Mouse (Mus musculus) midbrain, embryonic 13.5 days (tissue): ENCODE measurements around the gene Haus7. TPM values are rescaled to one million over a fixed set of nuclear protein-coding genes. Genes with fewer than 3 reads are reported as not detected.

Source experiments
- ATAC-seq: fragments of 200-750 bp; cut with Nextera tagmentation; 2 replicates; pipeline ENCODE4 v1.8.0; 2017; ENCODE audit warnings: mild to moderate bottlenecking, moderate TSS enrichment, moderate library complexity
- H3K27ac ChIP-seq: fragments of 300-500 bp; sonication (generic); 2 replicates; pipeline ENCODE4 v1.5.1; 2015; ENCODE audit warnings: inconsistent platforms, mild to moderate bottlenecking, moderate library complexity
- H3K27me3 ChIP-seq: fragments of 300-500 bp; sonication (generic); 2 replicates; pipeline ENCODE4 v1.6.1; 2015; ENCODE audit warnings: mild to moderate bottlenecking, inconsistent platforms
- H3K36me3 ChIP-seq: fragments of 300-500 bp; sonication (generic); 2 replicates; pipeline ENCODE4 v1.6.1; 2015; ENCODE audit warnings: mild to moderate bottlenecking, inconsistent platforms
- H3K4me1 ChIP-seq: fragments of 300-500 bp; sonication (generic); replicated peaks from 2 replicates; pipeline ENCODE4 v1.6.1; 2015; ENCODE audit warnings: inconsistent platforms
- H3K4me2 ChIP-seq: fragments of 300-500 bp; sonication (generic); replicated peaks from 2 replicates; pipeline ENCODE4 v1.6.1; 2015; ENCODE audit warnings: moderate library complexity, mild to moderate bottlenecking, inconsistent platforms
- H3K4me3 ChIP-seq: fragments of 300-500 bp; sonication (generic); replicated peaks from 2 replicates; pipeline ENCODE4 v1.5.1; 2015; ENCODE audit warnings: mild to moderate bottlenecking, inconsistent platforms
- H3K9ac ChIP-seq: fragments of 300-500 bp; sonication (generic); replicated peaks from 2 replicates; pipeline ENCODE4 v1.6.1; 2015; ENCODE audit warnings: mild to moderate bottlenecking, inconsistent platforms
- H3K9me3 ChIP-seq: fragments of 300-500 bp; sonication (generic); 2 replicates; pipeline ENCODE4 v1.6.1; 2016; ENCODE audit warnings: mild to moderate bottlenecking, inconsistent platforms
- WGBS: fragments of 180-500 bp; shearing (Covaris S2); methylation state at CpG from one replicate; pipeline ENCODE4 v1.1.7; 2015; 5-methylcytosine and 5-hydroxymethylcytosine counted together
- polyA plus RNA-seq: library from polyadenylated mRNA; unstranded; fragments of >200 nt; fragmentation: Nextera tagmentation; extraction: Ambion mirVana; gene quantifications from 2 replicates; pipeline ENCODE4 v1.2.1, GENCODE M21; 2015

The Haus7 gene
- polyA plus RNA-seq, 1 experiment from 2014 or later, result 72.8 TPM

DNA sequence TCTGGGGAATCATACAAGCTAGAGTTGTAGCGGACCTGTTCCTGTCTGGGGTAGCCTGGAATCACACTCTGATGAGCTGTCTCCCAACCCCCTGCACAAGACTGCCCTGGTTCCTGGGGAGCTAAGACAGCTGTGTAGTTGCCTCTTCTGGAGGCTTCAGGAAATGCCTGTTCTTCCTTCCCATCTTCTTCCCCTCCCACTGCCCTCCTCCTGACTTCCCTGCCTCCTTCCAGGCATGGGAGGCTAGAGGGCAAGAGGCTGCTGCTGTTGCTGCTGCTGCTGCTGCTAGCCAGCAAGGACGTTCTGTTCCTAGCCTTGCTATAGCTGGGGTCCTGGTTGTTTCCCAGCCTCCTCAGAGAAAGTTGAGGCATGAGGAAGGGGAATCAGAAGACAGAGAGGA, 21.5 kb upstream of the Haus7 start:
- Histone ChIP-seq H3K9me3 (no peaks in the 10 kb centered on the region), H3K4me3 (no peak overlapping the region), H3K4me2 (no peak overlapping the region), H3K27ac (no peak overlapping the region), H3K9ac (no peak overlapping the region), H3K4me1 (no peaks in the 10 kb centered on the region), H3K27me3 (no peaks in the 10 kb centered on the region), H3K36me3 (no peaks in the 10 kb centered on the region)
- ATAC-seq, result no peak
- 52% methylated on average over 2 of the region's 2 CpGs for WGBS

GRCm38 (mm10) chrX:73479656-73480055, 20.8 kb upstream of the Haus7 start:
- no peak overlapping the region for H3K4me3 ChIP-seq
- no peaks in the 10 kb centered on the region for H3K36me3 ChIP-seq
- no peak overlapping the region for H3K4me2 ChIP-seq
- H3K9ac ChIP-seq, result no peak overlapping the region
- no peak for ATAC-seq
- no peaks in the 10 kb centered on the region for H3K27me3 ChIP-seq
- no peak overlapping the region for H3K27ac ChIP-seq
- H3K9me3 ChIP-seq, result no peaks in the 10 kb centered on the region
- H3K4me1 ChIP-seq, result no peaks in the 10 kb centered on the region

DNA sequence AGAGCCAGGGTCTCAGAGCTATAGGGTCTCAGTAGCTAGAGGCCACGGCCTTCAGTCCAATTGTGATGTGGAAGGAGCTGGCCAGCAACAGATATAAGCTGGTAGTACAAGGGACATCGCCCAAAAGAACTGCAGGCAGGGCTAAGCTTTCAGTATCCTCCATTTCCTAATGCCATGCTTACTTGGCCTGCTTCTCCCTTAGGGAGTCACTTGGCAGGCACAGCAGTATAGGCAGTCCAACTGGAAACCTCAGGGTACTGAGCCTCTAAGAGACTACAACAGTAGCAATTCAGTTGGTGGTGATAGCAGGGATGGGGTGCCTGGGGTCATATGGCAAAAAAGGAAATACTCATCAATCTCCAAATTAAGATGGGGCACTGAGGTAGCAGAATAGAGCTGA, 18.7 kb upstream of the Haus7 start:
- H3K9ac ChIP-seq, result no peak overlapping the region
- no peak overlapping the region for H3K27ac ChIP-seq
- H3K4me2 ChIP-seq, result no peak overlapping the region
- H3K27me3 ChIP-seq, result no peaks in the 10 kb centered on the region
- 80% methylated on average over 2 of the region's 2 CpGs for WGBS
- no peak for ATAC-seq
- no peak overlapping the region for H3K4me3 ChIP-seq
- no peaks in the 10 kb centered on the region for H3K9me3 ChIP-seq
- H3K4me1 ChIP-seq, result no peaks in the 10 kb centered on the region
- H3K36me3 ChIP-seq, result no peaks in the 10 kb centered on the region

DNA sequence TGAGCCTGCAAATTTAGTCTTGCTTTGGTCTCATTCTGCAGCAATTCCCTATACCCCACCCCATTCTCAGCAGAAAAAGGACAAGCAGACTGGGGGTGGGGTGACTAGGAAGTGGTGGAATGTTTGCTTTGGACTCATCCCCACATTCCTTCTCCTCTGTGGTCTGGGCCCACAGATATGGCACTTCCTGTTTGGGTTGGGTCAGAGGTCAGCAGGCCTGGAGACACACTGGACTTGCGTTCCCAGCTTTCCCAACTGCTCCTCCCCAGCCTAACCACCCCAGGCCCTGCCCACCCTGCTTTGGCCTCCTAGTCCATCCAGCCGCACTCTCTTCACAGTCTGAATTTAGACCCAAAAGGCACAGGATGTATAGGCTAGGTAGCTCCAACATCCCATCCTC, 17.8 kb upstream of the Haus7 start:
- Histone ChIP-seq H3K4me1 (no peaks in the 10 kb centered on the region), H3K27me3 (no peaks in the 10 kb centered on the region), H3K36me3 (no peaks in the 10 kb centered on the region), H3K9ac (no peak overlapping the region), H3K4me3 (no peak overlapping the region), H3K9me3 (no peaks in the 10 kb centered on the region), H3K27ac (no peak overlapping the region), H3K4me2 (no peak overlapping the region)
- 73% methylated on average over 2 of the region's 2 CpGs for WGBS
- no peak for ATAC-seq

DNA sequence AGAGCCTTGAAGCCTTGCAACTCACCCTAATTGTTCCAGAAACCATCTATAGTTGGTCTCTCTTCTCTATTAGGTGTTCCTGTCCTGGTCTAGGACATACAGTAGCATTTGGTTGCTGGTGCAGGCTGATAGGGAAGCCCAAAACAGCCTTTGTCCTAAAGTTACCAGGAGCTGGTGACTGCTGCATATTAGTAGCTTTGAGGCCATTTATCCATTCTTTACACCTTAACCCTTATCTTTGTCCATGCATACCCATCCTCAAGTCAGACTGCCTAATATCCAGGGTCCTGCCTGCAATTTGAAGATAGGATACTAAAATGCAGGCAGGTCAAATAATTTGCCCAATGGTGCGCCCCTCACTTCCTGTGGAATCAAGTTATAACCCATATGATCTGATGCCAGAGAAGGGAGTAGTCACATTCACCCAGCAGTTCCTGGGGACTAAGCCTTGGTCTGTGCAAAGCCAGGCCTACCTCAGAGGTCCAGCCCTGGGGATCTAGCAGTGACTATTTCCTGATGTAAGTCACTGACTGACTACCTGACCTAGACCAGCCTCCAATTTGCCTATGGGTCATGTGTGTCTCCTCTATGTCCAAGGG, 16.9 kb upstream of the Haus7 start:
- Histone ChIP-seq H3K4me2 (no peak overlapping the region), H3K4me1 (no peaks in the 10 kb centered on the region), H3K9me3 (no peaks in the 10 kb centered on the region), H3K4me3 (no peak overlapping the region), H3K27ac (no peak overlapping the region), H3K36me3 (no peaks in the 10 kb centered on the region), H3K9ac (no peak overlapping the region), H3K27me3 (no peaks in the 10 kb centered on the region)
- 93% methylated on average over 1 of the region's 1 CpGs for WGBS
- ATAC-seq, result no peak

DNA sequence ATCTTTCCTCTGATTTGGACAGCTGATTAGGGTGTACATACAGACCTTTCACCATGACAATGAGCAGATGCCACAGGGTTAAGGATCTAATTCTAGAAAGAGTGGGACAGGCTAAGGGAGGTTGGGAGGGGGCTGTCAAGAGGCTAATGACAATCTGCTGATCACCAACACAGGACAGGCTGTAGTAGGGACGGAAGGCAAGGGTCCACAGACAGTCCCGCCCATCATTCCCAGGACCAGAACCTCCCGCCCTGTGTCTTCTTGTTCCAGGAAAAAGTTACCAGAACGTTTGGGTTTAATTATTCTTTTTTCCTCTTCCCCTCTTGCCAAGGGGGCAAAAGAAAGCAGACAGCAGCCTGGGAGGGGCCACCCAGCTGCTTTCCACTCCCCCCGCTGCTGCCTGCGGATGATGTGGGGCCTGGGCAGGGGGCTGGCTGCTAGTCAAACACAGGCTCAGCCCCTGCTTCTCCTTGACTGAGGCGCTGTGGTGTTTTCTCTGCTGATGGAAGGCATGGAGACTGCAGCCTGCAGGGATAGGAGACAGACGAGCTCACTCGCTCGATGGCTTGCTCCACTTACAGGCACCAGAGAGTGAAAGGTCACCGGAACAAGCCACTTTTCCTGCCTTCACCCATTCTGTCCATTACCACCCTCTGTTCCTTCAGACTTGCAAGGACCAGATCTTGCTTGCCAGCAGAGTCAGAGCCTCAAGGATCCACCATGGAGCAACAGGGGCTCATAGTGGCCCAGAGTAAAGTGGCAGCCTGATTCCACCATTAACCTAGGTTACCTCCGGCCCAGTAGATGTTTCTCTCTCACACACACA, 15.7 kb upstream of the Haus7 start:
- H3K4me1 ChIP-seq, result no peaks in the 10 kb centered on the region
- H3K4me3 ChIP-seq, result no peak overlapping the region
- no peak overlapping the region for H3K4me2 ChIP-seq
- 69% methylated on average over 12 of the region's 12 CpGs for WGBS
- ATAC-seq, result no peak
- no peak overlapping the region for H3K27ac ChIP-seq
- no peaks in the 10 kb centered on the region for H3K36me3 ChIP-seq
- H3K9me3 ChIP-seq, result no peaks in the 10 kb centered on the region
- no peaks in the 10 kb centered on the region for H3K27me3 ChIP-seq
- no peak overlapping the region for H3K9ac ChIP-seq

DNA sequence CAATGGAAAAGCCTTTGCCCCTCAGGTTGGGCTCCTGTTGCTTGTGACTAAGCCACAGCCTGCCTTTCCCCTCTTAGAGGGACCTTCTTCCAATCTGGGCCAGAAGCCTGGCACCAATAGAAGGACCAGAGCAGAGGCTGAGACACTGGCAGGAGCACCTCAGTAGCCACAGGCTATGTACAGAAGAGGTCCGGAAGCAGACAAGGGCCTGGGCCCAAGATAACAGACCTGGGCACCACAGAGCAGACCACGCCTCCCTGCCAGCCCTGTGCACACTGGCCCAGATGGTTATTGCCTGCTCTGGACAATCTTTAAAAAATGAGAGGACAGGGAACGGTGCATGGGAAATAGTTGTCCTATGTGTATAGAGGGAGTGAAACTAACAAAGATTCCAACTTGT, 12.9 kb upstream of the Haus7 start:
- 81% methylated on average over 3 of the region's 3 CpGs for WGBS
- Histone ChIP-seq H3K4me3 (no peak overlapping the region), H3K27me3 (no peaks in the 10 kb centered on the region), H3K4me2 (no peak overlapping the region), H3K9ac (no peak overlapping the region), H3K27ac (no peak overlapping the region), H3K9me3 (no peaks in the 10 kb centered on the region), H3K36me3 (no peaks in the 10 kb centered on the region), H3K4me1 (no peaks in the 10 kb centered on the region)
- no peak for ATAC-seq

- Histone ChIP-seq H3K27me3 (no peaks in the 10 kb centered on the region), H3K9me3 (no peaks in the 10 kb centered on the region), H3K4me1 (no peaks in the 10 kb centered on the region), H3K27ac (no peak overlapping the region), H3K4me2 (no peak overlapping the region), H3K9ac (no peak overlapping the region), H3K4me3 (no peak overlapping the region), H3K36me3 (no peaks in the 10 kb centered on the region)
- no peak for ATAC-seq
- WGBS, result 60% methylated on average over 1 of the region's 1 CpGs
Measured at GRCm38 (mm10) chrX:73468752-73469151, 9.9 kb upstream of the Haus7 start.

GRCm38 (mm10) chrX:73468330-73468729, 9.5 kb upstream of the Haus7 start:
- Histone ChIP-seq H3K27me3 (no peaks in the 10 kb centered on the region), H3K4me3 (no peak overlapping the region), H3K27ac (no peak overlapping the region), H3K36me3 (no peaks in the 10 kb centered on the region), H3K4me1 (no peaks in the 10 kb centered on the region), H3K4me2 (no peak overlapping the region), H3K9me3 (no peaks in the 10 kb centered on the region), H3K9ac (no peak overlapping the region)
- WGBS, result 73% methylated on average over 3 of the region's 3 CpGs
- no peak for ATAC-seq

- no peak for ATAC-seq
- no peaks in the 10 kb centered on the region for H3K27me3 ChIP-seq
Measured at GRCm38 (mm10) chrX:73467446-73468241, 8.8 kb upstream of the Haus7 start.

GRCm38 (mm10) chrX:73465483-73466186, 6.8 kb upstream of the Haus7 start:
- WGBS, result 74% methylated on average over 9 of the region's 9 CpGs
- H3K4me2 ChIP-seq, result no peak overlapping the region
- ATAC-seq, result no peak
- no peak overlapping the region for H3K4me3 ChIP-seq
- H3K9me3 ChIP-seq, result no peaks in the 10 kb centered on the region
- no peaks in the 10 kb centered on the region for H3K4me1 ChIP-seq
- no peaks in the 10 kb centered on the region for H3K27me3 ChIP-seq
- no peaks in the 10 kb centered on the region for H3K36me3 ChIP-seq
- H3K27ac ChIP-seq, result no peak overlapping the region
- no peak overlapping the region for H3K9ac ChIP-seq

More at GRCm38 (mm10) chrX:73467446-73468241, 8.8 kb upstream of the Haus7 start:
- no peak overlapping the region for H3K9ac ChIP-seq
- H3K9me3 ChIP-seq, result no peaks in the 10 kb centered on the region
- H3K4me2 ChIP-seq, result no peak overlapping the region
- H3K36me3 ChIP-seq, result no peaks in the 10 kb centered on the region
- WGBS, result 80% methylated on average over 5 of the region's 5 CpGs
- H3K27ac ChIP-seq, result no peak overlapping the region
- no peak overlapping the region for H3K4me3 ChIP-seq
- H3K4me1 ChIP-seq, result no peaks in the 10 kb centered on the region

DNA sequence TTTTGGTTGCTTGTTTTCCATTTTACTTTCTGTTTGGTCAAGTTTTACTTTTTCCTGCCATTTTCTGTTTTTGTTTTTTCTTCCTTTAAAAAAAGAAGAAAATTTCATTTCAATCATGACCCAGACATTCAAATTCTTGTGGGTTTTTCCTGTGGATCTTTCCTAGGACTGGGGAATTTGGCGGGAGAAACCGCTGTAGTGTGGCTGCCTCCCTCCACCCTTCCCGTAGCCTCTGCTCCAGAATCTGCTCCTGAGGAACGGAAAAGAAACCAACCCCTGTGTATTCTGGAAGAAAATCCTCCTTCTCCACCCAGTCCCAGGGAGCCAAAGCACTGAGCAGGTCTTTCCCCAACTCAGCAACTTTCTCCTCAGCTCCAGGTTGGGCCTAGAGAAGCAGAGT, 1.9 kb upstream of the Haus7 start:
- Histone ChIP-seq H3K4me3 (no peak overlapping the region), H3K9ac (no peak overlapping the region), H3K4me1 (peaks cover 12% of the 10 kb centered on the region), H3K27ac (no peak overlapping the region), H3K27me3 (no peaks in the 10 kb centered on the region), H3K4me2 (no peak overlapping the region), H3K36me3 (no peaks in the 10 kb centered on the region), H3K9me3 (no peaks in the 10 kb centered on the region)
- WGBS, result 72% methylated on average over 4 of the region's 4 CpGs
- no peak for ATAC-seq
